25 mouse cellular contexts compared by ENCODE assay signal in genomic region chr12:64114476-64114875, GRCm38 (mm10).
DNase-seq lines count a peak whose midpoint lies in the region; ATAC-seq and TF ChIP-seq lines count a peak whose summit lies in the region.
"Had no signal": no experiment of that assay in that cellular context is flagged by ENCODE, and none has a peak within 500 bp of the region (broad histone marks: within the 10 kb centered on the region; RNA-seq: fewer than 3 reads in every experiment).

No protein-coding gene starts in this region.

- H3K4me1 ChIP-seq in forebrain, embryonic 14.5 days (ENCODE audit: control insufficient read depth, insufficient read depth, low read length), result no peaks in the 10 kb centered on the region
- no peaks in the 10 kb centered on the region for H3K4me1 ChIP-seq in forebrain, embryonic 12.5 days
- no peaks in the 10 kb centered on the region for H3K4me1 ChIP-seq in hindbrain, embryonic 14.5 days (replicated peaks; ENCODE audit: control insufficient read depth, insufficient read depth, low read length)
- no peaks in the 10 kb centered on the region for H3K4me1 ChIP-seq in hindbrain, embryonic 11.5 days (replicated peaks; ENCODE audit: control insufficient read depth, insufficient read depth, low read length)
- no peaks in the 10 kb centered on the region for H3K4me1 ChIP-seq in midbrain, embryonic 14.5 days (ENCODE audit: control insufficient read depth, insufficient read depth, low read length)
- H3K4me1 ChIP-seq in midbrain, embryonic 10.5 days, result no peaks in the 10 kb centered on the region
- H3K4me1 ChIP-seq: embryonic facial prominence, embryonic 12.5 days; heart, embryonic 13.5 days; kidney, embryonic 15.5 days; limb, embryonic 15.5 days; lung, embryonic 15.5 days had no signal

- no peak overlapping the region for H3K9ac ChIP-seq in forebrain, embryonic 14.5 days (ENCODE audit: low read length)
- no peak overlapping the region for H3K9ac ChIP-seq in forebrain, embryonic 12.5 days
- no peak overlapping the region for H3K9ac ChIP-seq in hindbrain, embryonic 14.5 days
- no peak overlapping the region for H3K9ac ChIP-seq in hindbrain, embryonic 11.5 days (ENCODE audit: low read depth, low read length)
- no peak overlapping the region for H3K9ac ChIP-seq in midbrain, embryonic 14.5 days (replicated peaks; ENCODE audit: low read length)
- H3K9ac ChIP-seq: embryonic facial prominence, embryonic 12.5 days; heart, embryonic 13.5 days; kidney, embryonic 15.5 days; limb, embryonic 15.5 days; liver, embryonic 14.5 days; lung, embryonic 15.5 days had no signal

- peak; percentile 68 for DNase-seq in forebrain, embryonic 14.5 days (ENCODE audit: low spot score)
- DNase-seq in hindbrain, embryonic 14.5 days (ENCODE audit: low spot score), result peak; percentile 29
- DNase-seq in hindbrain, embryonic 11.5 days (ENCODE audit: low spot score), result no peak
- DNase-seq in midbrain, embryonic 14.5 days, result peak; percentile 17
- no peak for DNase-seq in midbrain, embryonic 10.5 days (ENCODE audit: low spot score)
- DNase-seq in brain, embryonic 14.5 days (ENCODE audit: low read depth), result peak; percentile 80
- DNase-seq: adrenal gland, postnatal 25 days; cerebellum, adult 11 months; gastrocnemius, postnatal 36 days; heart, adult 2 months; kidney, adult 11 months; kidney, postnatal 36 days; layer of hippocampus, postnatal 36 days; lung, postnatal 36 days; right cerebral cortex, postnatal 4 days; thymus, postnatal 14 days had no signal

- no peaks in the 10 kb centered on the region for H3K27me3 ChIP-seq in forebrain, embryonic 14.5 days (replicated peaks; ENCODE audit: control insufficient read depth, insufficient read depth, low read length)
- no peaks in the 10 kb centered on the region for H3K27me3 ChIP-seq in forebrain, embryonic 12.5 days
- H3K27me3 ChIP-seq in hindbrain, embryonic 14.5 days (ENCODE audit: control insufficient read depth, insufficient read depth, low read length), result no peaks in the 10 kb centered on the region
- no peaks in the 10 kb centered on the region for H3K27me3 ChIP-seq in hindbrain, embryonic 11.5 days (ENCODE audit: control insufficient read depth, insufficient read depth, low read length)
- no peaks in the 10 kb centered on the region for H3K27me3 ChIP-seq in midbrain, embryonic 14.5 days (ENCODE audit: control insufficient read depth, insufficient read depth, low read length)
- H3K27me3 ChIP-seq in midbrain, embryonic 10.5 days (ENCODE audit: low read depth, poor library complexity, severe bottlenecking), result no peaks in the 10 kb centered on the region
- H3K27me3 ChIP-seq: embryonic facial prominence, embryonic 12.5 days; heart, embryonic 13.5 days; kidney, embryonic 15.5 days; limb, embryonic 15.5 days; lung, embryonic 15.5 days had no signal

- no peak for TF ChIP-seq POLR2A in brain, embryonic 14.5 days (IDR thresholded peaks at IDR 0.05; ENCODE audit: borderline replicate concordance, extremely low read depth, insufficient read depth, insufficient read length, poor library complexity, severe bottlenecking)

- H3K36me3 ChIP-seq in forebrain, embryonic 14.5 days (ENCODE audit: control insufficient read depth, insufficient read depth, low read length), result no peaks in the 10 kb centered on the region
- H3K36me3 ChIP-seq in forebrain, embryonic 12.5 days (replicated peaks), result no peaks in the 10 kb centered on the region
- no peaks in the 10 kb centered on the region for H3K36me3 ChIP-seq in hindbrain, embryonic 14.5 days (replicated peaks; ENCODE audit: control insufficient read depth, insufficient read depth)
- H3K36me3 ChIP-seq in hindbrain, embryonic 11.5 days (ENCODE audit: control insufficient read depth, insufficient read depth, low read length), result no peaks in the 10 kb centered on the region
- no peaks in the 10 kb centered on the region for H3K36me3 ChIP-seq in midbrain, embryonic 14.5 days (ENCODE audit: control insufficient read depth, insufficient read depth, low read length)
- H3K36me3 ChIP-seq in midbrain, embryonic 10.5 days, result no peaks in the 10 kb centered on the region
- H3K36me3 ChIP-seq: embryonic facial prominence, embryonic 12.5 days; heart, embryonic 13.5 days; kidney, embryonic 15.5 days; limb, embryonic 15.5 days; lung, embryonic 15.5 days had no signal

- no peak overlapping the region for H3K27ac ChIP-seq in forebrain, embryonic 14.5 days (ENCODE audit: low read depth, low read length)
- no peak overlapping the region for H3K27ac ChIP-seq in forebrain, embryonic 12.5 days
- no peak overlapping the region for H3K27ac ChIP-seq in hindbrain, embryonic 14.5 days
- H3K27ac ChIP-seq in hindbrain, embryonic 11.5 days (ENCODE audit: low read depth, low read length), result no peak overlapping the region
- H3K27ac ChIP-seq in midbrain, embryonic 14.5 days (replicated peaks; ENCODE audit: low read depth, low read length), result no peak overlapping the region
- no peak overlapping the region for H3K27ac ChIP-seq in midbrain, embryonic 10.5 days (replicated peaks)
- H3K27ac ChIP-seq: embryonic facial prominence, embryonic 12.5 days; heart, adult 2 months; heart, embryonic 13.5 days; kidney, embryonic 15.5 days; limb, embryonic 15.5 days; liver, embryonic 14.5 days; lung, embryonic 15.5 days had no signal

- no peak overlapping the region for H3K4me3 ChIP-seq in forebrain, embryonic 14.5 days (ENCODE audit: low read depth, low read length)
- H3K4me3 ChIP-seq in forebrain, embryonic 12.5 days (replicated peaks), result no peak overlapping the region
- H3K4me3 ChIP-seq in hindbrain, embryonic 14.5 days (replicated peaks; ENCODE audit: low read length), result no peak overlapping the region
- H3K4me3 ChIP-seq in hindbrain, embryonic 11.5 days (ENCODE audit: low read depth, low read length), result no peak overlapping the region
- H3K4me3 ChIP-seq in midbrain, embryonic 14.5 days (replicated peaks; ENCODE audit: low read depth, low read length), result no peak overlapping the region
- H3K4me3 ChIP-seq in midbrain, embryonic 10.5 days, result no peak overlapping the region
- H3K4me3 ChIP-seq: embryonic facial prominence, embryonic 12.5 days; erythroblast, embryonic 14.5 days; heart, adult 2 months; heart, embryonic 13.5 days; kidney, embryonic 15.5 days; limb, embryonic 15.5 days; lung, embryonic 15.5 days had no signal

- 56% methylated on average over 4 of the region's 4 CpGs for WGBS in forebrain, embryonic 14.5 days
- 72% methylated on average over 4 of the region's 4 CpGs for WGBS in forebrain, embryonic 12.5 days
- 67% methylated on average over 4 of the region's 4 CpGs for WGBS in hindbrain, embryonic 14.5 days
- 84% methylated on average over 4 of the region's 4 CpGs for WGBS in hindbrain, embryonic 11.5 days
- WGBS in midbrain, embryonic 14.5 days, result 86% methylated on average over 4 of the region's 4 CpGs
- WGBS in midbrain, embryonic 10.5 days, result 86% methylated on average over 4 of the region's 4 CpGs

- no peaks in the 10 kb centered on the region for H3K9me3 ChIP-seq in forebrain, embryonic 14.5 days (replicated peaks; ENCODE audit: control insufficient read depth, low read length)
- no peaks in the 10 kb centered on the region for H3K9me3 ChIP-seq in forebrain, embryonic 12.5 days
- H3K9me3 ChIP-seq in hindbrain, embryonic 14.5 days (ENCODE audit: control insufficient read depth, low read length), result no peaks in the 10 kb centered on the region
- no peaks in the 10 kb centered on the region for H3K9me3 ChIP-seq in hindbrain, embryonic 11.5 days (ENCODE audit: control insufficient read depth, low read length)
- H3K9me3 ChIP-seq in midbrain, embryonic 14.5 days (ENCODE audit: control insufficient read depth, low read length), result no peaks in the 10 kb centered on the region
- H3K9me3 ChIP-seq in midbrain, embryonic 10.5 days (replicated peaks), result no peaks in the 10 kb centered on the region
- H3K9me3 ChIP-seq: embryonic facial prominence, embryonic 12.5 days; heart, embryonic 13.5 days; kidney, embryonic 15.5 days; limb, embryonic 15.5 days; lung, embryonic 15.5 days had no signal

- no peak for TF ChIP-seq CTCF in brain, embryonic 14.5 days (IDR thresholded peaks at IDR 0.05; ENCODE audit: borderline replicate concordance, extremely low read depth, insufficient read depth, insufficient read length)

- H3K4me2 ChIP-seq in forebrain, embryonic 14.5 days (ENCODE audit: low read length), result no peak overlapping the region
- no peak overlapping the region for H3K4me2 ChIP-seq in forebrain, embryonic 12.5 days
- H3K4me2 ChIP-seq in hindbrain, embryonic 14.5 days (replicated peaks), result no peak overlapping the region
- H3K4me2 ChIP-seq in hindbrain, embryonic 11.5 days (replicated peaks; ENCODE audit: low read depth, low read length), result no peak overlapping the region
- no peak overlapping the region for H3K4me2 ChIP-seq in midbrain, embryonic 14.5 days (ENCODE audit: low read length)
- H3K4me2 ChIP-seq: embryonic facial prominence, embryonic 12.5 days; heart, embryonic 13.5 days; kidney, embryonic 15.5 days; limb, embryonic 15.5 days; lung, embryonic 15.5 days; midbrain, embryonic 11.5 days had no signal

- ATAC-seq in forebrain, embryonic 14.5 days, result peak; percentile 72; the same call in 1 of the 2 replicates
- no peak for ATAC-seq in forebrain, embryonic 12.5 days (ENCODE audit: low FRiP score)
- ATAC-seq in hindbrain, embryonic 14.5 days (ENCODE audit: low FRiP score), result no peak
- ATAC-seq in hindbrain, embryonic 11.5 days (ENCODE audit: low FRiP score), result no peak
- ATAC-seq in midbrain, embryonic 14.5 days (ENCODE audit: low FRiP score, low TSS enrichment), result no peak

Comparison
In these comparisons a context has a peak if more than half of its experiments do, and no peak if none do; other contexts are left out.
1. DNase-seq: peak in forebrain, embryonic 14.5 days (single experiment), hindbrain, embryonic 14.5 days (single experiment), midbrain, embryonic 14.5 days (single experiment) and brain, embryonic 14.5 days (single experiment); none in hindbrain, embryonic 11.5 days (single experiment) and midbrain, embryonic 10.5 days (single experiment).